Mouse (Mus musculus): ENCODE results near the gene Chga.

The Chga gene

GRCm38 (mm10) chr12:102554721-102555516 is at the start of gene Chga:
Chga (plus strand) TSS chr12:102554969.
- DNase-seq (ENCODE audit: low spot score) = peak; percentile 64

- DNase-seq (ENCODE audit: low spot score) = no peak
These were observed 49.5 kb upstream of the Chga start for GRCm38 (mm10) chr12:102505131-102505713.

- no peak for DNase-seq (ENCODE audit: low spot score)
These were observed 48.8 kb upstream of the Chga start for GRCm38 (mm10) chr12:102505949-102506348.

GRCm38 (mm10) chr12:102511363-102511762 is 43.4 kb upstream of the Chga start:
- no peak for DNase-seq (ENCODE audit: low spot score)

- DNase-seq (ENCODE audit: low spot score) = no peak
These were observed 40.6 kb upstream of the Chga start for GRCm38 (mm10) chr12:102514151-102514550.

- no peak for DNase-seq (ENCODE audit: low spot score)
These were observed 40.0 kb upstream of the Chga start for GRCm38 (mm10) chr12:102514751-102515150.

- DNase-seq (ENCODE audit: low spot score) = no peak
These were observed 38.6 kb upstream of the Chga start for GRCm38 (mm10) chr12:102516151-102516550.

GRCm38 (mm10) chr12:102517647-102518046 is 37.1 kb upstream of the Chga start:
- DNase-seq (ENCODE audit: low spot score) = no peak

- no peak for DNase-seq (ENCODE audit: low spot score)
These were observed 34.6 kb upstream of the Chga start for GRCm38 (mm10) chr12:102519929-102520720.

- no peak for DNase-seq (ENCODE audit: low spot score)
These were observed 32.9 kb upstream of the Chga start for GRCm38 (mm10) chr12:102521777-102522319.

GRCm38 (mm10) chr12:102524216-102524615 is 30.6 kb upstream of the Chga start:
- no peak for DNase-seq (ENCODE audit: low spot score)

GRCm38 (mm10) chr12:102524760-102525159 is 30.0 kb upstream of the Chga start:
- peak; percentile 34 for DNase-seq (ENCODE audit: low spot score)

- DNase-seq (ENCODE audit: low spot score) = no peak
These were observed 26.8 kb upstream of the Chga start for GRCm38 (mm10) chr12:102527989-102528388.

- no peak for DNase-seq (ENCODE audit: low spot score)
These were observed 19.0 kb upstream of the Chga start for GRCm38 (mm10) chr12:102535796-102536195.

- no peak for DNase-seq (ENCODE audit: low spot score)
These were observed 14.5 kb upstream of the Chga start for GRCm38 (mm10) chr12:102540278-102540677.

- DNase-seq (ENCODE audit: low spot score) = no peak
These were observed 13.6 kb upstream of the Chga start for GRCm38 (mm10) chr12:102541168-102541567.

- DNase-seq (ENCODE audit: low spot score) = no peak
These were observed 9.6 kb upstream of the Chga start for GRCm38 (mm10) chr12:102545122-102545521.

- peak; percentile 78 for DNase-seq (ENCODE audit: low spot score)
These were observed 4.2 kb upstream of the Chga start for GRCm38 (mm10) chr12:102550529-102550928.

- peak; percentile 27 for DNase-seq (ENCODE audit: low spot score)
These were observed 3.6 kb upstream of the Chga start for GRCm38 (mm10) chr12:102551186-102551585.

- DNase-seq (ENCODE audit: low spot score) = no peak
These were observed 2.8 kb upstream of the Chga start for GRCm38 (mm10) chr12:102552001-102552400.

GRCm38 (mm10) chr12:102553705-102554275 is 979 bp upstream of the Chga start:
- no peak for DNase-seq (ENCODE audit: low spot score)

GRCm38 (mm10) chr12:102555850-102556249 is 1.1 kb downstream of the Chga start:
- DNase-seq (ENCODE audit: low spot score) = no peak
